Mouse (Mus musculus) hindbrain, embryonic 15.5 days (tissue): ENCODE data around the gene Uchl4. TPM values are rescaled to one million over a fixed set of nuclear protein-coding genes. Genes with fewer than 3 reads are reported as not detected.
"Not testable (repeated sequence)": the region's sequence is repeated elsewhere in the genome, so short reads cannot be mapped to it uniquely, and the experiment has no call there.

Experiments used
- ATAC-seq: fragments of 200-750 bp; cut with Nextera tagmentation; 2 replicates; pipeline ENCODE4 v1.8.0; 2017; ENCODE audit warnings: low read depth, moderate number of reproducible peaks, moderate TSS enrichment; ENCODE audit not compliant: low FRiP score
- H3K27ac ChIP-seq: fragments of 300-500 bp; sonication (generic); replicated peaks from 2 replicates; pipeline ENCODE4 v1.5.1; 2015; ENCODE audit warnings: mild to moderate bottlenecking, inconsistent platforms
- H3K27me3 ChIP-seq: fragments of 300-500 bp; sonication (generic); 2 replicates; pipeline ENCODE4 v1.6.1; 2015; ENCODE audit warnings: control low read depth, inconsistent platforms
- H3K36me3 ChIP-seq: fragments of 300-500 bp; sonication (generic); 2 replicates; pipeline ENCODE4 v1.6.1; 2015; ENCODE audit warnings: control low read depth, inconsistent platforms
- H3K4me1 ChIP-seq: fragments of 300-500 bp; sonication (generic); replicated peaks from 2 replicates; pipeline ENCODE4 v1.6.1; 2015; ENCODE audit warnings: control low read depth, inconsistent platforms
- H3K4me2 ChIP-seq: fragments of 300-500 bp; sonication (generic); 2 replicates; pipeline ENCODE4 v1.6.1; 2015; ENCODE audit warnings: moderate library complexity, mild to moderate bottlenecking, inconsistent platforms
- H3K4me3 ChIP-seq: fragments of 300-500 bp; sonication (generic); 2 replicates; pipeline ENCODE4 v1.5.1; 2015; ENCODE audit warnings: mild to moderate bottlenecking, inconsistent platforms
- H3K9ac ChIP-seq: fragments of 300-500 bp; sonication (generic); 2 replicates; pipeline ENCODE4 v1.6.1; 2015; ENCODE audit warnings: inconsistent platforms
- H3K9me3 ChIP-seq: fragments of 300-500 bp; sonication (generic); 2 replicates; pipeline ENCODE4 v1.6.1; 2016; ENCODE audit warnings: control low read depth, inconsistent platforms
- WGBS: fragments of 180-500 bp; shearing (Covaris S2); methylation state at CpG from one replicate; pipeline ENCODE4 v1.1.7; 2015; 5-methylcytosine and 5-hydroxymethylcytosine counted together
- polyA plus RNA-seq: library from polyadenylated mRNA; unstranded; fragments of >200 nt; fragmentation: Nextera tagmentation; extraction: Ambion mirVana; gene quantifications from 2 replicates; pipeline ENCODE4 v1.2.1, GENCODE M21; 2015

The Uchl4 gene
- 2.7 and 3.2 TPM in 2 replicates for polyA plus RNA-seq

- Histone ChIP-seq H3K36me3 (no peaks in the 10 kb centered on the region), H3K27ac (no peak within 1 kb of the TSS), H3K4me2 (no peak within 1 kb of the TSS), H3K4me1 (peaks cover 20% of the 10 kb centered on the region), H3K9me3 (no peaks in the 10 kb centered on the region), H3K9ac (no peak within 1 kb of the TSS), H3K27me3 (no peaks in the 10 kb centered on the region), H3K4me3 (no peak within 1 kb of the TSS)
- no peak for ATAC-seq
- WGBS = 92% methylated on average over 8 of the region's 8 CpGs
These were observed at the start of gene Uchl4 for GRCm38 (mm10) chr9:64234768-64235435. TSS of gene Uchl4 (plus strand) at chr9:64235201.

- no peak overlapping the region for H3K4me2 ChIP-seq
- WGBS = 93% methylated on average over 1 of the region's 1 CpGs
- no peaks in the 10 kb centered on the region for H3K9me3 ChIP-seq
- H3K27ac ChIP-seq = no peak overlapping the region
- H3K36me3 ChIP-seq = peaks cover 27% of the 10 kb centered on the region
- no peak overlapping the region for H3K4me3 ChIP-seq
- H3K4me1 ChIP-seq = no peaks in the 10 kb centered on the region
- H3K9ac ChIP-seq = no peak overlapping the region
- no peaks in the 10 kb centered on the region for H3K27me3 ChIP-seq
- no peak for ATAC-seq
These were observed 41.1 kb upstream of the Uchl4 start for GRCm38 (mm10) chr9:64193879-64194278.

DNA sequence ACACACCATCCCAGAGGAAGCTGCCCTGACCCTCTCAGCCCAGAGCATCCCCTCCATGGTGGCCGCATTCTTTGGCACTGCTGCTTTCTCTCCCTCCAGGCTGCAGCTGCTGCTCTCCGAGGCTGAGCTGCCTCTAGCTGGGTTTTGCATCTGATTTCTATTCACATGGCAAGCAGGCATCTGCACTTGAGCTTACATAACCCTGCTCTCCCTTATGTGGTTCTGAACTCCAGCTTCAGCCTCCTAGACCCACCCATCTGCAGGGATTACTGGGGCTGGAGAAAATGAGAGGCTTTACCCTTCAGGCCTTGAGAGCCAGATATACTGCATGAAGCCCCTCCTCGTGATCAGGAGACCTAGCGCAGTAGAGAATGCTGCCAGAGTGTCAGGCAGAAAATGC is 39.4 kb upstream of the Uchl4 start:
- peaks cover 23% of the 10 kb centered on the region for H3K36me3 ChIP-seq
- no peak overlapping the region for H3K9ac ChIP-seq
- WGBS = 79% methylated on average over 4 of the region's 4 CpGs
- no peak overlapping the region for H3K27ac ChIP-seq
- H3K9me3 ChIP-seq = no peaks in the 10 kb centered on the region
- ATAC-seq = no peak
- H3K4me2 ChIP-seq = no peak overlapping the region
- no peaks in the 10 kb centered on the region for H3K27me3 ChIP-seq
- H3K4me3 ChIP-seq = no peak overlapping the region
- H3K4me1 ChIP-seq = no peaks in the 10 kb centered on the region

GRCm38 (mm10) chr9:64197524-64197923 is 37.5 kb upstream of the Uchl4 start:
- Histone ChIP-seq H3K4me3 (no peak overlapping the region), H3K36me3 (peaks cover 7% of the 10 kb centered on the region), H3K9me3 (no peaks in the 10 kb centered on the region), H3K27ac (no peak overlapping the region), H3K9ac (no peak overlapping the region), H3K27me3 (no peaks in the 10 kb centered on the region), H3K4me2 (no peak overlapping the region), H3K4me1 (no peaks in the 10 kb centered on the region)
- 90% methylated on average over 8 of the region's 8 CpGs for WGBS
- ATAC-seq = no peak

GRCm38 (mm10) chr9:64198068-64198762 is 36.8 kb upstream of the Uchl4 start:
- ATAC-seq = no peak
- no peak overlapping the region for H3K4me2 ChIP-seq
- H3K9me3 ChIP-seq = no peaks in the 10 kb centered on the region
- no peaks in the 10 kb centered on the region for H3K27me3 ChIP-seq
- peaks cover 3% of the 10 kb centered on the region; the same call in 1 of the 2 replicates for H3K36me3 ChIP-seq
- no peak overlapping the region for H3K9ac ChIP-seq
- H3K4me3 ChIP-seq = no peak overlapping the region
- WGBS = 96% methylated on average over 5 of the region's 5 CpGs
- H3K4me1 ChIP-seq = no peaks in the 10 kb centered on the region
- H3K27ac ChIP-seq = no peak overlapping the region

DNA sequence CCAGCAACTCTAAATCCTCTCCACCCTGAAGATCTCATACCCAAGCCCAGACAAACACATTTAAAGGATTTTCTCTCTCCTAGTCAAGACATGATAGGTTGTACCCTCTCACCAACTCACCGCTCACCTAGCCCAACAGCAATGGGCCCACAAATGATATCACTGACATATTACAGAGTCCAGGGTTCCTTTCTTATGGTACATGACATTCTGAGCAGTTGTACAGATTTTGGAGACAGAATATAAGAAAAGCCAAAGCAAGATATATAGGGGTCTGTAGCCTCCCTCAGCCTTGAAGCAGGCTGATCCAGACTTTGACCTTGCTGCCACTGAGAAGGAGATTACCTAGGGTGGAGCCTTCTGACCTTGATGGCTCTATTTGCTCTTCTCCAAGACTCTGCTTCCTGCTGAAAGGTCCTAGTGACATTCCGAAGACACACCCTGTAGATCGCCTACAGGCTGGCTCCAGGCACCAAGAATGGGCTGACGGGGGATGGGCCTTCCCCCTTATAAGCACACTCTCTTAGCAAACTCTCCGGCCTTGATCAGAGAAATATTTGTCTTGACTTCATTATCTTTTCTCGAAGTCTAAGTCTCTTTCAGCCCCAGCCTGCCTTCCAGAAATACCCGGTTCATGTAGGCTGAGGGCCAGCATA is 36.1 kb upstream of the Uchl4 start:
- not testable (repeated sequence) for H3K27me3 ChIP-seq, H3K4me3 ChIP-seq, ATAC-seq, H3K27ac ChIP-seq, H3K9me3 ChIP-seq, H3K4me1 ChIP-seq, H3K9ac ChIP-seq, H3K36me3 ChIP-seq, H3K4me2 ChIP-seq
- WGBS = 93% methylated on average over 7 of the region's 7 CpGs

- Histone ChIP-seq H3K4me1 (no peaks in the 10 kb centered on the region), H3K4me2 (no peak overlapping the region), H3K36me3 (peaks cover 6% of the 10 kb centered on the region; the same call in 1 of the 2 replicates), H3K4me3 (no peak overlapping the region), H3K9me3 (no peaks in the 10 kb centered on the region), H3K27ac (no peak overlapping the region), H3K27me3 (no peaks in the 10 kb centered on the region), H3K9ac (no peak overlapping the region)
- no peak for ATAC-seq
- 84% methylated on average over 2 of the region's 2 CpGs for WGBS
These were observed 35.1 kb upstream of the Uchl4 start for GRCm38 (mm10) chr9:64199897-64200296.

GRCm38 (mm10) chr9:64202331-64202730 is 32.7 kb upstream of the Uchl4 start:
- H3K4me2 ChIP-seq = no peak overlapping the region
- H3K4me1 ChIP-seq = no peaks in the 10 kb centered on the region
- H3K9ac ChIP-seq = no peak overlapping the region
- peaks cover 8% of the 10 kb centered on the region; the same call in 1 of the 2 replicates for H3K36me3 ChIP-seq
- H3K4me3 ChIP-seq = no peak overlapping the region
- no peak for ATAC-seq
- H3K27ac ChIP-seq = no peak overlapping the region
- no peaks in the 10 kb centered on the region for H3K9me3 ChIP-seq
- no peaks in the 10 kb centered on the region for H3K27me3 ChIP-seq

GRCm38 (mm10) chr9:64202866-64203265 is 32.1 kb upstream of the Uchl4 start:
- Histone ChIP-seq H3K4me2 (no peak overlapping the region), H3K9ac (no peak overlapping the region), H3K36me3 (peaks cover 8% of the 10 kb centered on the region; the same call in 1 of the 2 replicates), H3K4me3 (no peak overlapping the region), H3K9me3 (no peaks in the 10 kb centered on the region), H3K4me1 (no peaks in the 10 kb centered on the region), H3K27me3 (no peaks in the 10 kb centered on the region), H3K27ac (no peak overlapping the region)
- ATAC-seq = no peak

DNA sequence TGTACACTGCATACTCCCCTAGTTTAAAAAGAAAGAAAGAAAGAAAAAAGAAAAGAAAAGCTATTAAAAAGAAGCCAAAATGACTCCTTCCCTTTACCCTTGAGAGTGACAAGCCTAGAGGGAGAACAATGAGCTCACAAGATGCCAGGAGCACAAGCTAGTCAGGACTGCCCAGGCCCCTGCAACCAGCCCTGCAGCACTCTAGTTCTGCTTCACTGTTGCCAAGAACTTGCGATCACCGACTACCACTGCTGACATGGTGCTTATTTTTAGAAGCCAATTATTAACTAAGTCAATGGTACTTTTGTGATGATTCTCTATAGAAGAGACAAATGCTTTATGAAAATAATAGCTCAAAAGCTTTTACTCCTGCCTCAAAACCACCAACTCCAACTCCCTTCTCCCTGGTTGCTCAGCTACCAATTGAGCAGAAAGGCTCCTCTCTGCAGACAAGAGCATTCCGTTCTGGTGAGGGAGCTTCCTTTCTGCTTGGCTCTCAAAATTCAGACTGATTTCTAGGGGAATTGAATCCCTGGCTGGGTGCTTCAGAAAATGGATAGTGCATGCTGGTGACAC is 27.4 kb upstream of the Uchl4 start:
- 78% methylated on average over 3 of the region's 3 CpGs for WGBS
- H3K4me3 ChIP-seq = no peak overlapping the region
- no peak overlapping the region for H3K9ac ChIP-seq
- H3K4me2 ChIP-seq = no peak overlapping the region
- peaks cover 8% of the 10 kb centered on the region; the same call in 1 of the 2 replicates for H3K36me3 ChIP-seq
- no peaks in the 10 kb centered on the region for H3K9me3 ChIP-seq
- no peaks in the 10 kb centered on the region for H3K27me3 ChIP-seq
- ATAC-seq = no peak
- peak overlapping the region; percentile 38; the same call in 1 of the 2 replicates for H3K27ac ChIP-seq
- no peaks in the 10 kb centered on the region for H3K4me1 ChIP-seq

GRCm38 (mm10) chr9:64214452-64214851 is 20.5 kb upstream of the Uchl4 start:
- ATAC-seq = no peak
- Histone ChIP-seq H3K27me3 (no peaks in the 10 kb centered on the region), H3K4me1 (no peaks in the 10 kb centered on the region), H3K36me3 (no peaks in the 10 kb centered on the region), H3K27ac (no peak overlapping the region), H3K9me3 (no peaks in the 10 kb centered on the region), H3K4me2 (no peak overlapping the region), H3K4me3 (no peak overlapping the region), H3K9ac (no peak overlapping the region)
- WGBS = 90% methylated on average over 17 of the region's 17 CpGs

GRCm38 (mm10) chr9:64216090-64216489 is 18.9 kb upstream of the Uchl4 start:
- Histone ChIP-seq H3K27ac (no peak overlapping the region), H3K27me3 (no peaks in the 10 kb centered on the region), H3K9me3 (no peaks in the 10 kb centered on the region), H3K4me2 (no peak overlapping the region), H3K36me3 (no peaks in the 10 kb centered on the region), H3K4me3 (no peak overlapping the region), H3K9ac (no peak overlapping the region), H3K4me1 (no peaks in the 10 kb centered on the region)
- no peak for ATAC-seq
- 74% methylated on average over 4 of the region's 4 CpGs for WGBS
